Mouse (Mus musculus) intestine, postnatal 0 days (tissue): Measurements from ENCODE around the gene Kdr. TPM values are rescaled to one million over a fixed set of nuclear protein-coding genes. Genes with fewer than 3 reads are reported as not detected.
"Not testable (repeated sequence)": the region's sequence is repeated elsewhere in the genome, so short reads cannot be mapped to it uniquely, and the experiment has no call there.

Experiments used
- ATAC-seq: fragments of 200-750 bp; cut with Nextera tagmentation; 2 replicates; pipeline ENCODE4 v1.8.0; 2017; ENCODE audit warnings: mild to moderate bottlenecking, moderate TSS enrichment, moderate library complexity
- H3K27ac ChIP-seq: fragments of 300-500 bp; sonication (generic); 2 replicates; pipeline ENCODE4 v1.5.1; 2014; ENCODE audit warnings: mild to moderate bottlenecking, low read depth, low read length, moderate library complexity
- H3K27me3 ChIP-seq: fragments of 300-500 bp; sonication (generic); replicated peaks from 2 replicates; pipeline ENCODE4 v1.6.1; 2014; ENCODE audit warnings: low read length, mixed read lengths; ENCODE audit not compliant: control insufficient read depth, insufficient read depth
- H3K36me3 ChIP-seq: fragments of 300-500 bp; sonication (generic); 2 replicates; pipeline ENCODE4 v1.6.1; 2014; ENCODE audit warnings: mild to moderate bottlenecking, moderate library complexity; ENCODE audit not compliant: control insufficient read depth, insufficient read depth
- H3K4me1 ChIP-seq: fragments of 300-500 bp; sonication (generic); replicated peaks from 2 replicates; pipeline ENCODE4 v1.6.1; 2014; ENCODE audit warnings: antibody characterized with exemption, low read length, mixed read lengths; ENCODE audit not compliant: control insufficient read depth, insufficient read depth
- H3K4me2 ChIP-seq: fragments of 300-500 bp; sonication (generic); replicated peaks from 2 replicates; pipeline ENCODE4 v1.6.1; 2014; ENCODE audit warnings: low read depth, mild to moderate bottlenecking, moderate library complexity
- H3K4me3 ChIP-seq: fragments of 300-500 bp; sonication (generic); 2 replicates; pipeline ENCODE4 v1.5.1; 2014; ENCODE audit warnings: low read depth, low read length
- H3K9ac ChIP-seq: fragments of 300-500 bp; sonication (generic); 2 replicates; pipeline ENCODE4 v1.6.1; 2014; ENCODE audit warnings: mild to moderate bottlenecking, low read depth, low read length
- H3K9me3 ChIP-seq: fragments of 300-500 bp; sonication (generic); 2 replicates; pipeline ENCODE4 v1.6.1; 2016; ENCODE audit warnings: mixed run types; ENCODE audit not compliant: control insufficient read depth
- CTCF ChIP-seq: sonication (generic); IDR thresholded peaks from 2 replicates; pipeline ENCODE4 v1.5.1; 2016; ENCODE audit warnings: low read depth, mild to moderate bottlenecking, control low read depth, antibody characterized with exemption, moderate library complexity
- WGBS: fragments of 180-500 bp; shearing (Covaris S2); extraction: QIAGEN DNeasy Blood & Tissue Kit; methylation state at CpG from one replicate; pipeline ENCODE4 v1.1.7; 2014; 5-methylcytosine and 5-hydroxymethylcytosine counted together
- polyA plus RNA-seq: library from polyadenylated mRNA; unstranded; fragments of >200 nt; fragmentation: Nextera tagmentation; extraction: Ambion mirVana; gene quantifications from 2 replicates; pipeline ENCODE4 v1.2.1, GENCODE M21; 2015

The Kdr gene
- polyA plus RNA-seq, 1 experiment from 2014 or later = 10.4 TPM

- H3K4me2 ChIP-seq = no peak overlapping the region
- ATAC-seq = no peak
- H3K9me3 ChIP-seq = no peaks in the 10 kb centered on the region
- TF ChIP-seq CTCF = no peak
- H3K9ac ChIP-seq = no peak overlapping the region
- H3K27ac ChIP-seq = no peak overlapping the region
- H3K36me3 ChIP-seq = peaks cover 3% of the 10 kb centered on the region; the same call in 1 of the 2 replicates
- H3K27me3 ChIP-seq = no peaks in the 10 kb centered on the region
- no peak overlapping the region for H3K4me3 ChIP-seq
- 42% methylated on average over 8 of the region's 8 CpGs for WGBS
- H3K4me1 ChIP-seq = 0 out of 2 replicates have a peak, but pooled peaks cover 4% of the 10 kb centered on the region
Observed at GRCm38 (mm10) chr5:75939144-75939732, 39.0 kb downstream of the Kdr start.

GRCm38 (mm10) chr5:75938012-75938411 is 40.2 kb downstream of the Kdr start:
- no peak overlapping the region for H3K27ac ChIP-seq
- TF ChIP-seq CTCF = no peak
- 58% methylated on average over 4 of the region's 4 CpGs for WGBS
- 0 out of 2 replicates have a peak, but pooled peaks cover 4% of the 10 kb centered on the region for H3K4me1 ChIP-seq
- no peak for ATAC-seq
- H3K4me2 ChIP-seq = no peak overlapping the region
- no peak overlapping the region for H3K4me3 ChIP-seq
- no peak overlapping the region for H3K9ac ChIP-seq
- no peaks in the 10 kb centered on the region for H3K27me3 ChIP-seq
- peaks cover 3% of the 10 kb centered on the region; the same call in 1 of the 2 replicates for H3K36me3 ChIP-seq
- no peaks in the 10 kb centered on the region for H3K9me3 ChIP-seq

DNA sequence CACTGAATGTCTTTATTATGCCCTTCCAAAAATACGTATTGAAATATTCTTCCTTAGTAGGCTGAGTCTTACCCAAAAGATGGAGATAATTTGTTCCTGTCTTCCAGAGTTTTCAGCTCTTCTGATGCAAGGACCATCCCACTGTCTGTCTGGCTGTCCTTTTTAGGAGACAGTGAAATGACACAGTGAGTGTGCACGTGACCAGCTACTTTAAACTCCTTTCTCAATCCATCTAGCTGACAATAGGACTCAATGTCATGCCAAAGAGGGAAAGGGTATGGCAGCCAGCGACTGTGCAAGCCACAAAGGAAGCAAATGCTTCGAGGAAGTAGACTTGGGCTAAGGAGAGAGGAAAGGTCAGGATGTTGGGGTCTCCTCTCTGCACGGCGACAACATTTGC is 42.0 kb downstream of the Kdr start:
- 81% methylated on average over 6 of the region's 6 CpGs for WGBS
- no peaks in the 10 kb centered on the region for H3K9me3 ChIP-seq
- no peak overlapping the region for H3K4me2 ChIP-seq
- no peak overlapping the region for H3K9ac ChIP-seq
- 0 out of 2 replicates have a peak, but pooled peaks cover 4% of the 10 kb centered on the region for H3K4me1 ChIP-seq
- H3K27me3 ChIP-seq = no peaks in the 10 kb centered on the region
- ATAC-seq = no peak
- no peak for TF ChIP-seq CTCF
- H3K27ac ChIP-seq = no peak overlapping the region
- peaks cover 3% of the 10 kb centered on the region; the same call in 1 of the 2 replicates for H3K36me3 ChIP-seq
- H3K4me3 ChIP-seq = no peak overlapping the region

GRCm38 (mm10) chr5:75935225-75935624 is 43.0 kb downstream of the Kdr start:
- Histone ChIP-seq H3K27me3 (no peaks in the 10 kb centered on the region), H3K36me3 (peaks cover 3% of the 10 kb centered on the region; the same call in 1 of the 2 replicates), H3K4me3 (no peak overlapping the region), H3K4me1 (0 out of 2 replicates have a peak, but pooled peaks cover 4% of the 10 kb centered on the region), H3K9me3 (no peaks in the 10 kb centered on the region), H3K4me2 (no peak overlapping the region), H3K9ac (no peak overlapping the region), H3K27ac (no peak overlapping the region)
- TF ChIP-seq CTCF = no peak
- no peak for ATAC-seq
- 70% methylated on average over 8 of the region's 8 CpGs for WGBS

DNA sequence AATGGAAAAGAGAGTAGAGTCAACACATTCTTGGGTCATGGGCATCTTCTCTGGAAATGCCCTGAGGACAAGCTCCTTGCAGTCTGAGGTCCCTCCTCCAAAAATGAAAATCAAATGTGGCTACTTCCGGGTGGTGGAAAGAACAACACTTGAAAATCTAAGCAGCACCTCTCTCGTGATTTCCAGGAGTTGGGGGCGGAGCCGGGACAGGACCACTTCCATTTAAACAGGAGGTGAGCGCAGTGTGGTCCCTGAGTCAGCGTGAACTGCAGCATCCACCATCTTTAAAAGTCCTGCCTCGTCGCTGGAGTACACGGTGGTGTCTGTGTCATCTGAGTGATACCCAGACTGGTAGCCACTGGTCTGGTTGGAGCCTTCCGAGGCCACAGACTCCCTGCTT is 44.1 kb downstream of the Kdr start:
- no peaks in the 10 kb centered on the region for H3K9me3 ChIP-seq
- no peak overlapping the region for H3K4me3 ChIP-seq
- H3K9ac ChIP-seq = no peak overlapping the region
- H3K4me2 ChIP-seq = no peak overlapping the region
- no peaks in the 10 kb centered on the region for H3K27me3 ChIP-seq
- no peak for ATAC-seq
- no peak overlapping the region for H3K27ac ChIP-seq
- H3K4me1 ChIP-seq = 0 out of 2 replicates have a peak, but pooled peaks cover under 1% of the 10 kb centered on the region
- H3K36me3 ChIP-seq = peaks cover 3% of the 10 kb centered on the region; the same call in 1 of the 2 replicates
- TF ChIP-seq CTCF = no peak
- 77% methylated on average over 10 of the region's 10 CpGs for WGBS

GRCm38 (mm10) chr5:75933521-75934044 is 44.7 kb downstream of the Kdr start:
- no peak overlapping the region for H3K4me2 ChIP-seq
- 70% methylated on average over 20 of the region's 20 CpGs for WGBS
- H3K9ac ChIP-seq = no peak overlapping the region
- no peaks in the 10 kb centered on the region for H3K4me1 ChIP-seq
- no peaks in the 10 kb centered on the region for H3K27me3 ChIP-seq
- no peak overlapping the region for H3K27ac ChIP-seq
- no peaks in the 10 kb centered on the region for H3K9me3 ChIP-seq
- H3K4me3 ChIP-seq = no peak overlapping the region
- no peak for TF ChIP-seq CTCF
- H3K36me3 ChIP-seq = peaks cover 3% of the 10 kb centered on the region; the same call in 1 of the 2 replicates
- ATAC-seq = no peak

DNA sequence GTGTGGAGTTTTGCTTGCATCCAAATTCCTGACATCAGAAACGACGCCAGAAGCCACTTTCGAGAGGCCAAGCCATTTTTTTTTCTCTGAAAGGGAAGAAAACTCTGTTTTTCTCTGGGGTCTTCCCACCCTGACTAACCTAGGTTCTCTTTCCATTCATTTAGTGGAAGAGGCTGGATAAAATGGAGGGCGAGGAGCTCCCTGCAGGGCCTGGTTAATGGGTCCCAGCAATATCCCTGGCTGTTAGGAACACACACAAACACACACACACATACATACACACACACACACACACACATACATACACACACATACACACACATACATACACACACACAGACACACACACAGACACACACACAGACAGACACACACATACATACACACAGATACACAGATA is 46.8 kb downstream of the Kdr start:
- not testable (repeated sequence) for H3K4me2 ChIP-seq, H3K36me3 ChIP-seq, H3K27ac ChIP-seq, H3K27me3 ChIP-seq, H3K4me3 ChIP-seq, H3K4me1 ChIP-seq, H3K9me3 ChIP-seq, ATAC-seq, H3K9ac ChIP-seq
- 93% methylated on average over 4 of the region's 4 CpGs for WGBS
